Mouse (Mus musculus) heart, postnatal 4 days (tissue): Measurements from ENCODE around the gene Olfr536. TPM values are rescaled to one million over a fixed set of nuclear protein-coding genes. Genes with fewer than 3 reads are reported as not detected.
"Not testable (repeated sequence)": the region's sequence is repeated elsewhere in the genome, so short reads cannot be mapped to it uniquely, and the experiment has no call there.

Source experiments
- DNase-seq: peaks from one replicate; pipeline ENCODE4 v3.0.0; 2021
- total RNA-seq, 2 experiments: library from RNA; stranded (reverse); gene quantifications; 2 replicates each; pipeline ENCODE4 v1.2.3; 2021

Olfr536 gene
- not detected for total RNA-seq

GRCm38 (mm10) chr7:140507346-140508021 lies at the start of gene Olfr536:
Gene Olfr536 (minus strand): TSS chr7:140507396.
- DNase-seq = not testable (repeated sequence)

- no peak for DNase-seq
These were observed 32.5 kb upstream of the Olfr536 start for GRCm38 (mm10) chr7:140539746-140540145.

DNA sequence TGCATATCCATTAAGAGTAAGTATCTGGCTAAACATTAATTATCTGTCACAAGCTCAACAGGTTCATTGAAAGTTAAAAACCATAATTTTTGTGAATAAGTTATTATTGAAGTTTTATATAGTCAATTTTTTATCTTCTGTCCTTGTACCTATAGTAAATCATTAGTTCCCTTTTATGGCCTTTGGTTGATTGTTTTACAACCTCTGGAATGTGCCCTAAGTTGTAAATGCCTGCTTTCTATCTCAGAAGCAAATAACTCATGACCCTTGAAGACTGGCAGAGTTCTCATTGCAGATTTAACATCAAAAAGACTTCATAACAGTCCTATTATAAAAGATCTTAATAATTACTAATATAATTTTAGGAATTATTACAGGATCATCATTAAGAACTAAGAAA lies 12.5 kb downstream of the Olfr536 start:
- no peak for DNase-seq

DNA sequence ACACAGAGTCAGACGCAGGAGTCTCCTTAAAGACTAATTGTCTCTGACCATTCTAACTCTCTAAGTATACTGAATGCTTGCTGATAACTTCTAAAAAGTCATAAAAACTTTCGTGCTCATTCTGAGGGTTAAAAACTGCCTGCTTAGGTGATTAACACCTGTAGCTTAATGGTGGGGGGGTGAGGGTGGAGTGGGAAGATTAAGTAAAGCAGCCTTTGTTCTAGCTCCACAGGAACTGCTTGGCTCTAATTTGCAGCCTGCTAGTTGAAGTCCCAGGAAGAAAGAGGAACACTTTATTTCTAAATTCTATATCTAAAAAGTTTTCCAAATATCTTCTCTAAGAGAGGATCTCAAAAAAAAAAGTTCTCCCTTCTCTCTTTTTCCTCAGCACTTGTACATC lies 13.0 kb downstream of the Olfr536 start:
- no peak for DNase-seq

DNA sequence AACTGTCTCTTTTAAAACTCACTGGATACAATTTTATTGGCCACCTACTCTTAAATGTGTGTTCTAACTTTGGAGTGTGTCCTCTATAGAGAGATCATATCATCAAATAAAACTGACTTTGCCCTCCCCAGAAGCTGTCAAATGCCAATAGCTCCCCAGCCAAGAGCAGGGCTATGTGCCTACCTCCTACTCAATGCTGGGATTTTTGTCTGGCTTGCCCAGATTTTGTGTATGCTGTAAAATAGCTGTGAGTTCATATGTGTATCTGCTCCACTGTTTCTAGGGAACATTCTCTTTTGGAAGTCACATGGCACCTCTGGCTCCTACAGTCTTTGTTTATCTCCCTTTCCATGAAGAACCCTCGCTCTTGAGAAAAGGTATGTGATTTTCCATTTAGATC lies 18.2 kb downstream of the Olfr536 start:
- no peak for DNase-seq

GRCm38 (mm10) chr7:140483916-140484315 lies 23.3 kb downstream of the Olfr536 start, which contains the start of gene Olfr535:
Gene Olfr535 (plus strand): TSS chr7:140484216.
- DNase-seq = no peak

GRCm38 (mm10) chr7:140478733-140479132 lies 28.5 kb downstream of the Olfr536 start:
- no peak for DNase-seq

DNA sequence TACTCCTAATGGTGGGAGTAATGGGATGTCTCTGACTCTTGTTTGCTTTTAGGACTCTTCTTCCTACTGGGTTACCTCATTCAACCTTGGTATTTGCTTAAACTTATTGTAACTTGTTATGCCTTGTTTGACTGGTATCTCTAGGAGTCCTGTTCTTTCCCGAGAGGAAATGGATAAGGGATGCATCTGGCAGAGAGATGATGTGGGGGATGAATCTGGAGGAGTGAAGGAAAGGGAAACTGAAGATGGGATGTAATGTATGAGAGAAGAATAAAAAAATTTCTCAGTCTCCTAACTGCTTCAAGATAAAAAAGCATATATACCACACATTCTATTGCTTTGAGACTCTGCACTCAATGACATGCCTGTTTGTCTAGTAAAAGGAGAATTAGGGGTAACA lies 29.3 kb downstream of the Olfr536 start:
- no peak for DNase-seq

DNA sequence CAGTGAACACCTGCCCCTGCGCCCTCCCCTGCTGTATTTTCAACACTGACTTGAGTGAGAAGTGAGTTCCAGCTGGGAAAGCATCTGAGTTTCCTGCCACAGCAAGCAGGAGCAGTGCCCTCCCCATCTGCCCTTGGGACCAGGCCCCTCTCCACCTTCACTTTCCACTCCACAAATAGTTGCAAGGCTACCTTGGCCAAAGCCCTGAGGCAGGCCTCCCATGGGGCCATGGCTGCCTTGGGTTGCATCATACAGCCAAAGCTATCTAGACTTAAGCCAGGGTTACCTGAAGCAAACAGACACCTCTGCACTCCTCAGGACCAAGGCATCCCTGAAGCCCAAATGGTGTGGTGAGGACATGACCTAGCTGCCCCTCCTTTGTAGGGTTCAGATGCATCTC lies 44.1 kb downstream of the Olfr536 start, which contains the start of gene Olfr533:
Gene Olfr533, plus strand, starts transcription at position 301 of the 400 bp plus-strand sequence.
- DNase-seq = not testable (repeated sequence)

Other genes with a start within 250 kb of the Olfr536 start
- gene Olfr525, start 186.5 kb downstream of the Olfr536 start, total RNA-seq = not detected
- gene Olfr527, start 173.4 kb downstream of the Olfr536 start, total RNA-seq = not detected
- gene Olfr60, start 145.7 kb downstream of the Olfr536 start, total RNA-seq = not detected
- gene Olfr530, start 131.1 kb downstream of the Olfr536 start, total RNA-seq = not detected
- not detected for gene Olfr531, start 104.5 kb downstream of the Olfr536 start, total RNA-seq
- gene Olfr532, start 85.8 kb downstream of the Olfr536 start, total RNA-seq = not detected
- gene Olfr533, start 44.0 kb downstream of the Olfr536 start, total RNA-seq = not detected
- gene Olfr535, start 23.2 kb downstream of the Olfr536 start, total RNA-seq = not detected
- not detected for gene Olfr538, start 60.5 kb upstream of the Olfr536 start, total RNA-seq
- gene Olfr46, start 93.9 kb upstream of the Olfr536 start, total RNA-seq = not detected
- not detected for gene Olfr61, start 121.6 kb upstream of the Olfr536 start, total RNA-seq
- gene Olfr53, start 139.1 kb upstream of the Olfr536 start, total RNA-seq = not detected
- gene Olfr539, start 152.5 kb upstream of the Olfr536 start, total RNA-seq = not detected
- gene Olfr45, start 174.6 kb upstream of the Olfr536 start, total RNA-seq = not detected
- gene Olfr541, start 189.9 kb upstream of the Olfr536 start, total RNA-seq = not detected